Mouse (Mus musculus) MEL (cell line): Measurements from ENCODE around the gene Ell2.

Experiments used
- POLR2A ChIP-seq, 2 experiments: IDR thresholded peaks; 2 replicates each; pipeline ENCODE4 v1.6.1; 2011 to 2012; ENCODE audit warnings: low read length in 2 of 2, mild to moderate bottlenecking in 2 of 2, control low read depth in 1 of 2, improper control_type of control experiment in 1 of 2, low read depth in 1 of 2, moderate library complexity in 1 of 2; ENCODE audit not compliant: control insufficient read depth in 1 of 2, insufficient read depth in 1 of 2, poor library complexity in 1 of 2
- RCOR1 ChIP-seq: IDR thresholded peaks from 2 replicates; pipeline ENCODE4 v1.6.1; 2012; ENCODE audit warnings: low read depth, mild to moderate bottlenecking, inconsistent platforms, low read length, improper control_type of control experiment
- TCF12 ChIP-seq: IDR thresholded peaks from 2 replicates; pipeline ENCODE4 v1.6.1; 2014; ENCODE audit warnings: low read depth, mild to moderate bottlenecking, inconsistent platforms, low read length, improper control_type of control experiment, moderate library complexity

- no peak for TF ChIP-seq RCOR1
- no peak for TF ChIP-seq TCF12
- TF ChIP-seq POLR2A (IDR thresholded peaks at IDR 0.05; ENCODE audit: control insufficient read depth in 1 of 2, insufficient read depth in 1 of 2, low read depth in 1 of 2, low read length in 2 of 2, poor library complexity in 1 of 2), result no peak
Measured at GRCm38 (mm10) chr13:75799421-75799820, 92.9 kb downstream of the Ell2 start.
